Mouse (Mus musculus) liver, embryonic 18 days (tissue): ENCODE results near the gene Gabra1. TPM values are rescaled to one million over a fixed set of nuclear protein-coding genes. Genes with fewer than 3 reads are reported as not detected.

Experiments
- polyA plus RNA-seq: library from polyadenylated mRNA; depleted of rRNA; stranded (reverse); fragments of >200 nt; gene quantifications from 2 replicates; pipeline ENCODE4 v1.2.3, GENCODE M21; 2012; rRNA removed

Gabra1 gene
- 0.05 and 0.07 TPM in 2 replicates for polyA plus RNA-seq

DNA sequence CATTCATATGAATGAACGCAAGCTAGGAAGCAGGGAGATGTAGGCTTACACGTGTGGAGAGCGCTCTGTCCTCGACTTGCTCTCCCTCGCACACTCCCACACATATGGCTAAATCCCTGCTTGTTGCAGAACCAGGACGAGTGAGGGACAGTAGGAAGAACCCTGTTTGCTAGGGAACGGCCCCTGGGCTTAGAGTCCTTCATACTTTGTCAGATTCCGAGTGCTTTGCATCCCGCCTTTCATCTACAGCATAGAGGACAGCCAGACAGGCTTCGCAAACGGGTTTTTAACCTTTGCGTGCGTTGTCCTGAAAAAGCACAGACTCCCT lies at the start of gene Gabra1:
Gene Gabra1, minus strand, starts transcription at position 106 of the 328 bp plus-strand sequence.

Other genes starting within 250 kb of the Gabra1 start
- not detected in 2 replicates for gene Gabrg2, start 182.1 kb downstream of the Gabra1 start, polyA plus RNA-seq
- gene Gabra6, start 138.1 kb upstream of the Gabra1 start, polyA plus RNA-seq: not detected in 2 replicates
- 0.06 TPM in 2 replicates for gene Gabrb2, start 236.8 kb upstream of the Gabra1 start, polyA plus RNA-seq